Mouse (Mus musculus): Measurements from ENCODE around the gene Wiz. TPM values are rescaled to one million over a fixed set of nuclear protein-coding genes. Genes with fewer than 3 reads are reported as not detected.

Wiz gene
- polyA plus RNA-seq, 1 experiment from 2014 or later, result 2.7 TPM

DNA sequence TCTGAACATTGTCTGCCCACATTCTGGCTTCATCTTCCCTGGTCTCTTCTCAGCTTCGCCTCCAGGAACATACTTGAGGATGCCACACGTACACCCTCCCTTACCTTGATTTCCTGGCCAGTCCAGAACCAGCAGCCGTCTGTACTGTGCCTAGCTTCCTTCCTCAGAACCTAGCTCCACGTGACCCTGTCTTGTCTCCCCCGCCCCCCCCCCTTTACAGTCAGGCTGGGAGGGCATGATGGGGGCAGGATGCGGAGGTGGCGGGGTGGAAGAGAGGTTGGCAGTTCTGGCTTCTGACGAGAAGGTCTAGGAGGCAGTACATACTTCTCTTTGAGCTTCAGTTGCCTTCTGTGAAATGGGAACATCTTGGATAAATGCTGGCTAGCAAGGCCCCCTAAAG, 14.2 kb upstream of the Wiz start, which contains the start of gene Rasal3:
Gene Rasal3, minus strand, starts transcription at position 167 of the 400 bp plus-strand sequence.
- H3K9me3 ChIP-seq (ENCODE audit: low read length), result no peaks in the 10 kb centered on the region
- peaks cover 5% of the 10 kb centered on the region; the same call in 1 of the 2 replicates for H3K4me1 ChIP-seq (ENCODE audit: insufficient read depth)
- 0 out of 2 replicates have a peak, but pooled peaks have one; percentile 3 for TF ChIP-seq CTCF (IDR thresholded peaks at IDR 0.05; ENCODE audit: low read depth)
- TF ChIP-seq EP300 (IDR thresholded peaks at IDR 0.05; ENCODE audit: low read depth), result no peak
- peak within 1 kb of the TSS; percentile 55 for H3K27ac ChIP-seq (ENCODE audit: low read depth)
- 28% methylated on average over 8 of the region's 8 CpGs for WGBS (ENCODE audit: insufficient replicate concordance)
- DNase-seq (peak; percentile 31), ATAC-seq (peak; percentile 49; the same call in 1 of the 2 replicates)
- H3K27me3 ChIP-seq (ENCODE audit: insufficient read depth, low read length), result 0 out of 2 replicates have a peak, but pooled peaks cover 2% of the 10 kb centered on the region
- peak within 1 kb of the TSS; percentile 54 for H3K9ac ChIP-seq (replicated peaks)
- 0 out of 2 replicates have a peak, but pooled peaks cover 2% of the 10 kb centered on the region for H3K36me3 ChIP-seq (replicated peaks; ENCODE audit: insufficient read depth, low read length)
- peak within 1 kb of the TSS; percentile 48 for H3K4me3 ChIP-seq (ENCODE audit: low read depth, low read length)
- peak within 1 kb of the TSS; percentile 69 for H3K4me2 ChIP-seq (ENCODE audit: low read depth, low read length)

DNA sequence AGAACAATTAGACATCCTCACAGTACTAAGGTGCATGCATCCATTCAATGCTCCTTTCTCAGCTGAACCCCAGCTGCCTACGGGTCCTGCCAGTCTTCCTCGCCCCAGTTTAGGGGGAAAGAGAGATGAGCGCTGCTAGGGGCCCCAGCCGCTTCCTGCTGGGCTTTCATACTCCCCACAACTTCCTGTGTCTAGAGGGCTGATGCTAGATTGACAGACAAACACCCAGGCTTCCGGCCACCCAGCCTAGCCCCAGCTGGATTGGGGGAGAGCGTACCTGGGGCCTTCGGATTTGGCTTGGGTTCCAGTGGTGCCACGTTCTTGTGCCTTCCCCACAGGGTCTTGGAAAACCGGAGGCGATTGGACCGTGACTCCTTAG, 13.5 kb upstream of the Wiz start:
- H3K4me2 ChIP-seq (ENCODE audit: low read depth, low read length), result peak overlapping the region; percentile 69
- peaks cover 2% of the 10 kb centered on the region; the same call in 1 of the 2 replicates for H3K27me3 ChIP-seq (ENCODE audit: insufficient read depth, low read length)
- peak overlapping the region; percentile 55 for H3K27ac ChIP-seq (ENCODE audit: low read depth)
- 28% methylated on average over 11 of the region's 11 CpGs for WGBS (ENCODE audit: insufficient replicate concordance)
- peak overlapping the region; percentile 48 for H3K4me3 ChIP-seq (ENCODE audit: low read depth, low read length)
- peak; percentile 53 for DNase-seq
- ATAC-seq, result peak; percentile 75
- 0 out of 2 replicates have a peak, but pooled peaks cover 2% of the 10 kb centered on the region for H3K36me3 ChIP-seq (replicated peaks; ENCODE audit: insufficient read depth, low read length)
- TF ChIP-seq CTCF (IDR thresholded peaks at IDR 0.05; ENCODE audit: low read depth) (no peak), EP300 (IDR thresholded peaks at IDR 0.05; ENCODE audit: low read depth) (no peak)
- peaks cover 5% of the 10 kb centered on the region; the same call in 1 of the 2 replicates for H3K4me1 ChIP-seq (ENCODE audit: insufficient read depth)
- H3K9ac ChIP-seq (replicated peaks), result peak overlapping the region; percentile 54
- no peaks in the 10 kb centered on the region for H3K9me3 ChIP-seq (ENCODE audit: low read length)

DNA sequence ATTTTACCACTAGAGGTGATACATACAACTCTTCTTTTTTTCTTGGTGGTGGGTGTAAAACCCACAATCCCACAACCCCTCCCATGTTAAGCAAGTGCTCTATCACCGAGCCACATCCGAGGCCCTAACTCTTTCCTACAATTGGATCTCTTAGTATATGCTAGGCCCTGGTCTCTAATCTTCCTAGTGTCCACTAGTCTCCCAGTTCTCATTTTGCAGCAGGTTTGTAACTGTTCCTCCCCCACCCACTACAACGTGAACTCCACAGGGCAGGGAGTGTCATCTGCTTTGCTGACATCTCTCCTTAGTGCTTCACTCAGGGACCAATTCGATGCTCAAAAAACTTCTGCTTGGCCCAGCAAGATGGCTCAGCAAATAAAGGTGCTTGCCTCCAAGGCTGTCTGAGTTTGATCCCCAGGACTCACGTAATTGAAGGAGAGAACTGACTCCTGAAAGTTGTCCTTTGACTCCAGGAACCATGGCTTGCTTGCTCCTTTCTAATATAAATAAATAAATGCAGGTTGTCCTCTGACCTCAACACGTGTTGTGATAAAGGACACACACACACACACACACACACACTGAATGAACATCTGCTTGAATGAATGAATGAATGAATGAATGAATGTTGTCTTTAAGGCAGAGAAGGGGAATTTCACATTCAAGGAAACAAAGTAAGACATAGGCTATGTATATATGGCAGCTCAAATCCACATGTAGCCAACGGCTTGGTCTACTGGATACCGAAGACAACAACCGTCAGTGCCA, 13.0 kb upstream of the Wiz start:
- 38% methylated on average over 9 of the region's 9 CpGs for WGBS (ENCODE audit: insufficient replicate concordance)
- ATAC-seq, result peak; percentile 23
- Histone ChIP-seq H3K36me3 (replicated peaks; ENCODE audit: insufficient read depth, low read length) (0 out of 2 replicates have a peak, but pooled peaks cover 2% of the 10 kb centered on the region), H3K4me1 (ENCODE audit: insufficient read depth) (peaks cover 5% of the 10 kb centered on the region; the same call in 1 of the 2 replicates), H3K27ac (ENCODE audit: low read depth) (peak overlapping the region; percentile 55; the same call in 1 of the 2 replicates), H3K4me3 (ENCODE audit: low read depth, low read length) (peak overlapping the region; percentile 48), H3K27me3 (ENCODE audit: insufficient read depth, low read length) (peaks cover 3% of the 10 kb centered on the region), H3K4me2 (ENCODE audit: low read depth, low read length) (peak overlapping the region; percentile 69), H3K9ac (replicated peaks) (peak overlapping the region; percentile 54; the same call in 1 of the 2 replicates), H3K9me3 (ENCODE audit: low read length) (no peaks in the 10 kb centered on the region)
- no peak for DNase-seq
- TF ChIP-seq EP300 (IDR thresholded peaks at IDR 0.05; ENCODE audit: low read depth), result no peak
- no peak for TF ChIP-seq CTCF (IDR thresholded peaks at IDR 0.05; ENCODE audit: low read depth)

DNA sequence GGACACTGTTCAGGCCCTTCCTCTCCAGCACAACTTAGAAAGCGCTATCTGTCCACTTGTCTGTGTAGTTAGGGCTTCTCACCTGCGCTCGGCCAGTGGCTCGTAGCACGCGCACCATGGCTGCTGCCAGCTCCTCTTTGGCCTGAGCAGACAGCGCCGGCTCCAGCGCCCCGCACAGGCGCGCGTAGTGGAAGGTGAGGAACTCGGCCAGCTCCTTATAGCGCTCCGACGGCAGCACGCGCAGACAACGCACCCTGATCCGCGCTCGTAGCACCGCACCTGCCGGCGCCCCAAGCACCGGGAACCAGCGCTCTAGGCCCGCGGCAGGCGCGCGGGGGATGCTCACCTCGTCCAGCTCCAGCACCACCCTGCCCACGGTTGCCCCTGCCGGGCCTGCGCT, 7.0 kb upstream of the Wiz start:
- DNase-seq (no peak), ATAC-seq (no peak)
- Histone ChIP-seq H3K4me2 (ENCODE audit: low read depth, low read length) (0 out of 2 replicates have a peak overlapping the region, but pooled peaks have one; percentile 13), H3K4me3 (ENCODE audit: low read depth, low read length) (no peak overlapping the region), H3K27me3 (ENCODE audit: insufficient read depth, low read length) (peaks cover 13% of the 10 kb centered on the region), H3K4me1 (ENCODE audit: insufficient read depth) (peaks cover 5% of the 10 kb centered on the region; the same call in 1 of the 2 replicates), H3K9ac (replicated peaks) (no peak overlapping the region), H3K9me3 (ENCODE audit: low read length) (no peaks in the 10 kb centered on the region), H3K36me3 (replicated peaks; ENCODE audit: insufficient read depth, low read length) (0 out of 2 replicates have a peak, but pooled peaks cover 2% of the 10 kb centered on the region), H3K27ac (ENCODE audit: low read depth) (no peak overlapping the region)
- WGBS (ENCODE audit: insufficient replicate concordance), result 65% methylated on average over 37 of the region's 37 CpGs
- no peak for TF ChIP-seq EP300 (IDR thresholded peaks at IDR 0.05; ENCODE audit: low read depth)
- no peak for TF ChIP-seq CTCF (IDR thresholded peaks at IDR 0.05; ENCODE audit: low read depth)

- Histone ChIP-seq H3K36me3 (replicated peaks; ENCODE audit: insufficient read depth, low read length) (0 out of 2 replicates have a peak, but pooled peaks cover under 1% of the 10 kb centered on the region), H3K4me2 (ENCODE audit: low read depth, low read length) (no peak overlapping the region), H3K27ac (ENCODE audit: low read depth) (no peak overlapping the region), H3K4me1 (ENCODE audit: insufficient read depth) (0 out of 2 replicates have a peak, but pooled peaks cover 3% of the 10 kb centered on the region), H3K27me3 (ENCODE audit: insufficient read depth, low read length) (peaks cover 13% of the 10 kb centered on the region), H3K9ac (replicated peaks) (no peak overlapping the region), H3K9me3 (ENCODE audit: low read length) (no peaks in the 10 kb centered on the region), H3K4me3 (ENCODE audit: low read depth, low read length) (no peak overlapping the region)
- 74% methylated on average over 10 of the region's 10 CpGs for WGBS (ENCODE audit: insufficient replicate concordance)
- no peak for DNase-seq
- TF ChIP-seq CTCF (IDR thresholded peaks at IDR 0.05; ENCODE audit: low read depth) (no peak), EP300 (IDR thresholded peaks at IDR 0.05; ENCODE audit: low read depth) (no peak)
- no peak for ATAC-seq
These were observed 4.7 kb upstream of the Wiz start for GRCm38 (mm10) chr17:32393944-32394343.

All from liver, postnatal 0 days (tissue).